Mouse (Mus musculus): Measurements from ENCODE around the gene Gm42906.

- TF ChIP-seq CTCF (IDR thresholded peaks at IDR 0.05; ENCODE audit: extremely low read depth, insufficient read length, insufficient replicate concordance, low read depth, low read length) (no peak), POLR2A (IDR thresholded peaks at IDR 0.05; ENCODE audit: low read depth, low read length) (no peak)
Measured at GRCm38 (mm10) chr5:151060476-151060875, 367.5 kb downstream of the Gm42906 start.
